Mouse (Mus musculus) kidney, embryonic 16.5 days (tissue): ENCODE measurements at regions not wholly inside any gene's neighbourhood (a gene's known extent, or its start where the extent isn't known, plus 50 kb on each side); places are given as distances from the start of the nearest gene placed in this dataset.

Source experiments
- ATAC-seq: fragments of 200-750 bp; cut with Nextera tagmentation; 2 replicates; pipeline ENCODE4 v1.8.0; 2017; ENCODE audit warnings: moderate TSS enrichment; ENCODE audit not compliant: low FRiP score, low TSS enrichment
- H3K27ac ChIP-seq: fragments of 300-500 bp; sonication (generic); 2 replicates; pipeline ENCODE4 v1.5.1; 2014; ENCODE audit warnings: low read length
- H3K27me3 ChIP-seq: fragments of 300-500 bp; sonication (generic); 2 replicates; pipeline ENCODE4 v1.6.1; 2014; ENCODE audit warnings: low read length, control low read depth, mixed read lengths; ENCODE audit not compliant: insufficient read depth
- H3K36me3 ChIP-seq: fragments of 300-500 bp; sonication (generic); 2 replicates; pipeline ENCODE4 v1.6.1; 2014; ENCODE audit warnings: low read length, control low read depth, mixed read lengths; ENCODE audit not compliant: insufficient read depth
- H3K4me1 ChIP-seq: fragments of 300-500 bp; sonication (generic); 2 replicates; pipeline ENCODE4 v1.6.1; 2014; ENCODE audit warnings: low read length, control low read depth, mixed read lengths; ENCODE audit not compliant: insufficient read depth
- H3K4me2 ChIP-seq: fragments of 300-500 bp; sonication (generic); replicated peaks from 2 replicates; pipeline ENCODE4 v1.6.1; 2014; ENCODE audit warnings: low read depth, low read length
- H3K4me3 ChIP-seq: fragments of 300-500 bp; sonication (generic); 2 replicates; pipeline ENCODE4 v1.5.1; 2014; ENCODE audit warnings: mild to moderate bottlenecking, low read length
- H3K9ac ChIP-seq: fragments of 300-500 bp; sonication (generic); replicated peaks from 2 replicates; pipeline ENCODE4 v1.6.1; 2014; ENCODE audit warnings: low read length
- H3K9me3 ChIP-seq: fragments of 300-500 bp; sonication (generic); 2 replicates; pipeline ENCODE4 v1.6.1; 2016; ENCODE audit warnings: low read length, control low read depth
- WGBS: fragments of 180-500 bp; shearing (Covaris S2); extraction: QIAGEN DNeasy Blood & Tissue Kit; methylation state at CpG from one replicate; pipeline ENCODE4 v1.1.7; 2014; 5-methylcytosine and 5-hydroxymethylcytosine counted together

DNA sequence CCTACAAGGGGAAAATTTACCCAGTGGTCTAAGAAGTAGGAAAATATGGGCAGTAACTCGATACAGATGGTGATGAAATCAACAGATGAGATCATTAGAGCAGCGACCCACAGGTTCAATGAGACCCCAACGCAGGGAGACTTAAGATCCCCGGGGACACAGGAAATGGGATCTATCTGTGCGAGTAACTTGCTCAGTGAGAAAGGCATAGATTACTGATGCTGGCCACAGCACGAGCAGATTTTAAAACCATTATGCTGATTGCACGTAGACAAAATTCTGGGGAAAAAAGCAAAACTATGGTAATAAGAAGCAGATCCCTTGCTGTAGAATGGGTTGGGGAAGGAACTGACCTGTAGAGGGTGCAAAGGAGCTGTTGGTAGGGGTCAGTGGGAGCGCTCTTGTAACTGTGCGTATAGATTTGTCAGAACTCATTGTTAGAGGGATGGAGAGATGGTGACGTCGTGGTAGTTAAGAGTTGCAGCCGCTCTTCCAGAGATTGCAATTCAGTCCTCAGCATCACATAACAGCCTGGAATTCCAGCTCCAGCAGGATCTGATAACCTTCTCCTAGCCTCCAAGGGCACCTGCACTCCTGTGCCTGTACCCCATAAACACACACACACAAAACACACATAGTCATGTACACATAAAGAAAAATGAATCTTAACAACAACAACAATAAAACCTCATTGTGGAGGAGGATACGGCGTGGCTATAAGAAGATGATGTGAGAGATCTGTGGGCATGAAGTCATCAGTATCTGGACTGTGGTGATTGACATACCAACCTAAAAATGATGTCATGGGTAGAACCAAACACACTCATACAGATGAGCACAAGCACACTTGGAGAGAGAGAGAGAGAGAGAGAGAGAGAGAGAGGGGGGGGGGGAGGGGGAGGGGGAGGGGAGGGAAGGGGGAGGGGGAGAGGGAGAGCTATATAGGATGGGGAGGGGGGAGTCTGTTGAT lies 67.7 kb upstream of the Aldh1b1 start:
- WGBS, result 31% methylated on average over 14 of the region's 14 CpGs
- H3K4me2 ChIP-seq, result no peak overlapping the region
- no peak for ATAC-seq
- no peaks in the 10 kb centered on the region for H3K36me3 ChIP-seq
- no peaks in the 10 kb centered on the region for H3K9me3 ChIP-seq
- H3K4me1 ChIP-seq, result peaks cover 9% of the 10 kb centered on the region
- no peak overlapping the region for H3K27ac ChIP-seq
- no peak overlapping the region for H3K9ac ChIP-seq
- H3K4me3 ChIP-seq, result no peak overlapping the region
- peaks cover 8% of the 10 kb centered on the region for H3K27me3 ChIP-seq

- Histone ChIP-seq H3K27me3 (peaks cover 12% of the 10 kb centered on the region), H3K4me1 (peaks cover 16% of the 10 kb centered on the region), H3K4me3 (no peak overlapping the region), H3K9me3 (no peaks in the 10 kb centered on the region), H3K36me3 (no peaks in the 10 kb centered on the region), H3K4me2 (no peak overlapping the region), H3K9ac (no peak overlapping the region), H3K27ac (no peak overlapping the region)
- no peak for ATAC-seq
- WGBS, result 66% methylated on average over 4 of the region's 4 CpGs
Measured at GRCm38 (mm10) chr4:45729801-45730200, 69.0 kb upstream of the Aldh1b1 start.

GRCm38 (mm10) chr4:45728825-45729224 lies 70.0 kb upstream of the Aldh1b1 start:
- no peak overlapping the region for H3K9ac ChIP-seq
- ATAC-seq, result no peak
- peaks cover 16% of the 10 kb centered on the region for H3K4me1 ChIP-seq
- H3K9me3 ChIP-seq, result no peaks in the 10 kb centered on the region
- peaks cover 17% of the 10 kb centered on the region for H3K27me3 ChIP-seq
- H3K36me3 ChIP-seq, result no peaks in the 10 kb centered on the region
- no peak overlapping the region for H3K27ac ChIP-seq
- WGBS, result 40% methylated on average over 4 of the region's 4 CpGs
- no peak overlapping the region for H3K4me3 ChIP-seq
- H3K4me2 ChIP-seq, result no peak overlapping the region

GRCm38 (mm10) chr4:45727915-45728314 lies 70.9 kb upstream of the Aldh1b1 start:
- H3K27me3 ChIP-seq, result peaks cover 18% of the 10 kb centered on the region
- H3K4me3 ChIP-seq, result no peak overlapping the region
- no peak overlapping the region for H3K4me2 ChIP-seq
- no peaks in the 10 kb centered on the region for H3K36me3 ChIP-seq
- H3K27ac ChIP-seq, result no peak overlapping the region
- no peaks in the 10 kb centered on the region for H3K9me3 ChIP-seq
- peaks cover 16% of the 10 kb centered on the region for H3K4me1 ChIP-seq
- H3K9ac ChIP-seq, result no peak overlapping the region
- peak; percentile 71; the same call in 1 of the 2 replicates for ATAC-seq
- WGBS, result 29% methylated on average over 5 of the region's 5 CpGs

- ATAC-seq, result no peak
- H3K27me3 ChIP-seq, result peaks cover 18% of the 10 kb centered on the region
- no peak overlapping the region for H3K4me2 ChIP-seq
- H3K27ac ChIP-seq, result no peak overlapping the region
- peaks cover 16% of the 10 kb centered on the region for H3K4me1 ChIP-seq
- no peaks in the 10 kb centered on the region for H3K9me3 ChIP-seq
- 25% methylated on average over 9 of the region's 9 CpGs for WGBS
- H3K9ac ChIP-seq, result no peak overlapping the region
- no peaks in the 10 kb centered on the region for H3K36me3 ChIP-seq
- no peak overlapping the region for H3K4me3 ChIP-seq
Measured at GRCm38 (mm10) chr4:45727474-45727873, 71.3 kb upstream of the Aldh1b1 start.

- Histone ChIP-seq H3K9ac (no peak overlapping the region), H3K27ac (no peak overlapping the region), H3K27me3 (peaks cover 18% of the 10 kb centered on the region), H3K9me3 (no peaks in the 10 kb centered on the region), H3K36me3 (no peaks in the 10 kb centered on the region), H3K4me2 (no peak overlapping the region), H3K4me1 (peaks cover 16% of the 10 kb centered on the region), H3K4me3 (no peak overlapping the region)
- no peak for ATAC-seq
- 87% methylated on average over 5 of the region's 5 CpGs for WGBS
Measured at GRCm38 (mm10) chr4:45726783-45727182, 72.0 kb upstream of the Aldh1b1 start.

- Histone ChIP-seq H3K27ac (no peak overlapping the region), H3K4me1 (peaks cover 16% of the 10 kb centered on the region), H3K9ac (no peak overlapping the region), H3K4me3 (no peak overlapping the region), H3K27me3 (peaks cover 10% of the 10 kb centered on the region), H3K4me2 (no peak overlapping the region), H3K36me3 (no peaks in the 10 kb centered on the region), H3K9me3 (no peaks in the 10 kb centered on the region)
- WGBS, result 38% methylated on average over 16 of the region's 16 CpGs
- no peak for ATAC-seq
Measured at GRCm38 (mm10) chr4:45725055-45725910, 73.5 kb upstream of the Aldh1b1 start.

DNA sequence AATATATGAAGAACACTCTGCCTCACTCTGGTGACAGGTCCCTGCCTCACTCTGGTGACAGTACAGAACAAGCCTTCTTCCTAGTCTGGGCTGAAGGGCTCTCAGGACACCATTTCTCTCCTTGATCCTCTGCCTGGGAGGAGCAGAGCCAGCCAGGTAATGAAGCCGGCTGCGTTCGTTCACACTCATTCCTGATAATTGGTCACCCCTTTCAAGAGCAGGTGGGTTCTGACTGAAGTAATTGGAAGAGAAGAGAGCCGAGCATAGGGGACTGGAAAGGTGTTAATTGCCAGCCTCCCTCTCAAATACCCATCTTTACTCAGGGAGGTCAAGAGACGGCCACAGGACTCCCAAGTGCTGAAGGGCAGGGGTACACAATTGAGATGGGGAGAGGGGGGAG lies 78.5 kb upstream of the Aldh1b1 start:
- H3K9ac ChIP-seq, result no peak overlapping the region
- WGBS, result 31% methylated on average over 5 of the region's 5 CpGs
- H3K4me1 ChIP-seq, result peaks cover 5% of the 10 kb centered on the region; the same call in 1 of the 2 replicates
- no peak overlapping the region for H3K27ac ChIP-seq
- H3K4me3 ChIP-seq, result no peak overlapping the region
- H3K4me2 ChIP-seq, result no peak overlapping the region
- H3K36me3 ChIP-seq, result no peaks in the 10 kb centered on the region
- H3K9me3 ChIP-seq, result no peaks in the 10 kb centered on the region
- no peak for ATAC-seq
- 0 out of 2 replicates have a peak, but pooled peaks cover 6% of the 10 kb centered on the region for H3K27me3 ChIP-seq

DNA sequence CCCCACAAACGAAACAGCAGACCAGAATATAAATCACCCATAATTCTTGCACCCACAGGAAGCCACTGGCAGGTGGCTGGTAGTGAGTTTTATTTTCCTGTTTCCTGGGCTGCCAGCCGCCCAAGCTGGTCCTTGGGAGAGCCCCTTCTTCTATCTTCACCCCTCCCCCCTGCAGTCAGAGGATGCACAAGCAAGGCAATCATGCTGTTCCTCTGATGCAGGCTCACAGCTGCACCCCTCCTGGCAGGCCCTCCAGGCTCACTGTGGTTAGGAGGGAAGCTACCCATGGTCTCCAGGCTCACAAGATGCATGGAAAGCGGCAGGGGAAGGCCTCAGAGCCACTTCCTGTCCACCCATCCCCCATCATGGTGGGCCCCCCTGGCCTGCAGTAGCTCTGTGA lies 79.3 kb upstream of the Aldh1b1 start:
- Histone ChIP-seq H3K4me3 (no peak overlapping the region), H3K27me3 (0 out of 2 replicates have a peak, but pooled peaks cover 6% of the 10 kb centered on the region), H3K27ac (no peak overlapping the region), H3K9me3 (no peaks in the 10 kb centered on the region), H3K4me1 (no peaks in the 10 kb centered on the region), H3K36me3 (no peaks in the 10 kb centered on the region), H3K4me2 (no peak overlapping the region), H3K9ac (no peak overlapping the region)
- 50% methylated on average over 3 of the region's 3 CpGs for WGBS
- no peak for ATAC-seq
